Mouse (Mus musculus) heart, embryonic 14.5 days (tissue): ENCODE measurements around the gene Mgat4a. TPM values are rescaled to one million over a fixed set of nuclear protein-coding genes. Genes with fewer than 3 reads are reported as not detected.

Experiments used
- ATAC-seq: fragments of 200-750 bp; cut with Nextera tagmentation; 2 replicates; pipeline ENCODE4 v1.8.0; 2017; ENCODE audit warnings: low read depth, moderate TSS enrichment; ENCODE audit not compliant: insufficient number of reproducible peaks, insufficient read depth, low FRiP score
- H3K27ac ChIP-seq, 2 experiments: fragments of 200-500 bp in 1 of 2; fragments of 300-500 bp in 1 of 2; sonication (generic) in 1 of 2; replicated peaks in 1 of 2; 2 replicates each; pipeline ENCODE4 v1.5.1; 2012 to 2014; ENCODE audit warnings: low read depth in 2 of 2, low read length in 2 of 2, control low read depth in 1 of 2, mild to moderate bottlenecking in 1 of 2, mixed read lengths in 1 of 2; ENCODE audit not compliant: control insufficient read depth in 1 of 2, insufficient read depth in 1 of 2
- H3K27me3 ChIP-seq: fragments of 300-500 bp; sonication (generic); 2 replicates; pipeline ENCODE4 v1.6.1; 2014; ENCODE audit warnings: mild to moderate bottlenecking, low read length, control low read depth; ENCODE audit not compliant: control insufficient read depth, insufficient read depth
- H3K36me3 ChIP-seq: fragments of 300-500 bp; sonication (generic); 2 replicates; pipeline ENCODE4 v1.6.1; 2014; ENCODE audit warnings: mild to moderate bottlenecking, control low read depth, low read length, mixed read lengths; ENCODE audit not compliant: control insufficient read depth, insufficient read depth
- H3K4me1 ChIP-seq, 2 experiments: fragments of 200-500 bp in 1 of 2; fragments of 300-500 bp in 1 of 2; sonication (generic) in 1 of 2; 2 replicates each; pipeline ENCODE4 v1.6.1; 2012 to 2014; ENCODE audit warnings: low read length in 2 of 2, control low read depth in 1 of 2, mixed read lengths in 1 of 2; ENCODE audit not compliant: control insufficient read depth in 2 of 2, insufficient read depth in 2 of 2
- H3K4me2 ChIP-seq: fragments of 300-500 bp; sonication (generic); 2 replicates; pipeline ENCODE4 v1.6.1; 2014; ENCODE audit warnings: mild to moderate bottlenecking, low read length
- H3K4me3 ChIP-seq, 2 experiments: fragments of 200-500 bp in 1 of 2; fragments of 300-500 bp in 1 of 2; sonication (generic) in 1 of 2; 2 replicates each; pipeline ENCODE4 v1.5.1; 2012 to 2014; ENCODE audit warnings: low read length in 2 of 2, mild to moderate bottlenecking in 2 of 2, control low read depth in 1 of 2, low read depth in 1 of 2, moderate library complexity in 1 of 2; ENCODE audit not compliant: control insufficient read depth in 1 of 2, insufficient read depth in 1 of 2
- H3K9ac ChIP-seq: fragments of 300-500 bp; sonication (generic); 2 replicates; pipeline ENCODE4 v1.6.1; 2014; ENCODE audit warnings: mild to moderate bottlenecking, low read length
- H3K9me3 ChIP-seq: fragments of 300-500 bp; sonication (generic); 2 replicates; pipeline ENCODE4 v1.6.1; 2016; ENCODE audit warnings: low read length, control low read depth; ENCODE audit not compliant: control insufficient read depth
- WGBS: fragments of 180-500 bp; shearing (Covaris S2); extraction: QIAGEN DNeasy Blood & Tissue Kit; methylation state at CpG from one replicate; pipeline ENCODE4 v1.1.7; 2014; 5-methylcytosine and 5-hydroxymethylcytosine counted together
- polyA plus RNA-seq: library from polyadenylated mRNA; unstranded; fragments of >200 nt; fragmentation: Nextera tagmentation; extraction: Ambion mirVana; gene quantifications from 2 replicates; pipeline ENCODE4 v1.2.1, GENCODE M21; 2014

Gene Mgat4a
- polyA plus RNA-seq, 1 experiment from 2014 or later = 5.8 TPM

GRCm38 (mm10) chr1:37479759-37480158 lies 61.1 kb downstream of the Mgat4a start:
- H3K4me1 ChIP-seq = peaks cover 2 to 7% of the 10 kb centered on the region in 2 experiments; a peak in 2 of 4 replicates
- no peaks in the 10 kb centered on the region for H3K36me3 ChIP-seq
- no peaks in the 10 kb centered on the region for H3K27me3 ChIP-seq
- no peaks in the 10 kb centered on the region for H3K9me3 ChIP-seq
- H3K27ac ChIP-seq = no peak overlapping the region
- H3K4me2 ChIP-seq = no peak overlapping the region
- no peak overlapping the region for H3K9ac ChIP-seq
- ATAC-seq = no peak
- 70% methylated on average over 8 of the region's 8 CpGs for WGBS
- no peak overlapping the region for H3K4me3 ChIP-seq

GRCm38 (mm10) chr1:37479074-37479473 lies 61.7 kb downstream of the Mgat4a start:
- H3K9ac ChIP-seq = no peak overlapping the region
- H3K4me3 ChIP-seq = no peak overlapping the region
- H3K4me1 ChIP-seq = peaks cover 4 to 9% of the 10 kb centered on the region in 2 experiments; a peak in 3 of 4 replicates
- no peak for ATAC-seq
- no peaks in the 10 kb centered on the region for H3K9me3 ChIP-seq
- H3K36me3 ChIP-seq = no peaks in the 10 kb centered on the region
- no peak overlapping the region for H3K27ac ChIP-seq
- no peak overlapping the region for H3K4me2 ChIP-seq
- 74% methylated on average over 9 of the region's 9 CpGs for WGBS
- H3K27me3 ChIP-seq = no peaks in the 10 kb centered on the region

DNA sequence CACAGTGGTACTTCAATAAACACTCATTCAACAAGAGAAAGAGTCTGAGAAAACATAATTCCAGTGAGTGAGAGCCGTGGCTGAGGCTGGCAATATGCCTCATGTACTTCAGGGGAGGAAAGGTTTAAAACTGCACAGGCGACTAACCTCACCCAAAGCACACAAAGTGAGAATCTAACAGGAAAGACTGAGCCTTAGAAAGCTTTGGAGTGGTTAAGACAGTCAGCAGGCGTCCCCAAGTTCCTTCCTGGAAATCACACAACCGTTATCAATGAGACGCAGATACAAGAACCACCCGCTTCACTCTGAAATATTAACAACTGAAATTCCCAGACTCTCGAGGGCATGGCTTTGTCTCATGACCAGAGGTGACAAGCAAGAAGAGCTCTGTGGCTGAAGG lies 62.4 kb downstream of the Mgat4a start:
- Histone ChIP-seq H3K4me2 (peak overlapping the region; percentile 45), H3K4me1 (peaks cover 6 to 11% of the 10 kb centered on the region in 2 experiments), H3K36me3 (no peaks in the 10 kb centered on the region), H3K27me3 (no peaks in the 10 kb centered on the region), H3K27ac (peak overlapping the region; percentile 9 to 47; a peak in 3 of 4 replicates), H3K4me3 (no peak overlapping the region), H3K9me3 (no peaks in the 10 kb centered on the region), H3K9ac (no peak overlapping the region)
- ATAC-seq = no peak
- 23% methylated on average over 7 of the region's 7 CpGs for WGBS

GRCm38 (mm10) chr1:37477928-37478327 lies 62.9 kb downstream of the Mgat4a start:
- H3K9me3 ChIP-seq = no peaks in the 10 kb centered on the region
- peak overlapping the region; percentile 45 for H3K4me2 ChIP-seq
- H3K9ac ChIP-seq = peak overlapping the region; percentile 18; the same call in 1 of the 2 replicates
- no peak overlapping the region for H3K4me3 ChIP-seq
- H3K4me1 ChIP-seq = peaks cover 6 to 11% of the 10 kb centered on the region in 2 experiments
- H3K36me3 ChIP-seq = no peaks in the 10 kb centered on the region
- H3K27me3 ChIP-seq = no peaks in the 10 kb centered on the region
- WGBS = 49% methylated on average over 5 of the region's 5 CpGs
- no peak for ATAC-seq
- H3K27ac ChIP-seq = peak overlapping the region; percentile 9 to 47; a peak in 2 of 4 replicates

DNA sequence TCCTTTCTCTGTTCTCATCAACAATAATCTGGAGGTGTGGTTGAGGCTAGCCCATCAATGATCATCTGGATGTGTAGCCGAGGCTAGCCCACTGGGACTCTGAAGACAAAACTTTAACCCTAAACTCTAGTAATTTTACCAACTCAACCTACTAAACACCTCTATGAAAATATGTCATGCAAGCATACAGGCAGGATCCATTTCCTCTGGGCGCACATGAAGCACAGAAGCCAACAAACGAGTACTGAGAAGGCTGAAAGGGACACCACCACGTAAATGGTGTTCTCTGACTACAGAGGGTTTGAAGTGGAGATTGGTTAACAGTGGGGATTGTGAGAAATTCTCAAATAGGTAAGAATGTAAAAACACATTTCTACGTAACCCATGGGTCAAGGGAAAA lies 63.6 kb downstream of the Mgat4a start:
- Histone ChIP-seq H3K9me3 (no peaks in the 10 kb centered on the region), H3K27me3 (no peaks in the 10 kb centered on the region), H3K4me1 (peaks cover 6 to 11% of the 10 kb centered on the region in 2 experiments), H3K36me3 (no peaks in the 10 kb centered on the region), H3K4me2 (no peak overlapping the region), H3K27ac (no peak overlapping the region), H3K4me3 (no peak overlapping the region), H3K9ac (no peak overlapping the region)
- ATAC-seq = no peak
- WGBS = 90% methylated on average over 5 of the region's 5 CpGs

GRCm38 (mm10) chr1:37475312-37475711 lies 65.5 kb downstream of the Mgat4a start:
- Histone ChIP-seq H3K27ac (no peak overlapping the region), H3K4me3 (no peak overlapping the region), H3K27me3 (no peaks in the 10 kb centered on the region), H3K36me3 (no peaks in the 10 kb centered on the region), H3K4me2 (no peak overlapping the region), H3K9ac (no peak overlapping the region), H3K9me3 (no peaks in the 10 kb centered on the region), H3K4me1 (peaks cover 6 to 11% of the 10 kb centered on the region in 2 experiments)
- no peak for ATAC-seq
- 91% methylated on average over 3 of the region's 3 CpGs for WGBS

DNA sequence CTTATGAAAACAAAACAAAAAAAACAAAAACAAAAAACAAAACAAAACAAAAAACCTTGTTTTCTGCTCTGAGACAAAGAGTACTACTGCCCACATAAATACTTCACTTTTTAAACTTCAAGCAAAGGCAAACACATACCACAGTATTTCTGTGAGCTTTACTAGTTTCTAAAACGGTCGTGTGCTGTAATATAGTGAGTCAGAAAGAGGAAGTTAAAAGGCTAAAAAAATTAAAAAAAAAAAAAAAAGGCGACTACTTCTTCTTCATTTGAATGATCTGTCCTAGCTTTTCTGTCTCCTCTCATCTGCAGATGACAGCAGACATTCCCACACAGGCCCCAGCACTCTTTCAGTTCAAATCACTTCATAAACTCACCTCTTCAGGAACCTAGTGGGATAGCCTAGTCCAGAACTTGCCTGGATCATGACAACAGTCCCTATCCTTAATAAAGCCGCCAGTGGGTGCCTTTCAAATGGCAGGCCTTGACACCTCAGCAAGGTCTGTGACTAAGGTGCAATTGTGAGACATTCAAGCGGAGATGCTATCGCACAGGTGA lies 66.1 kb downstream of the Mgat4a start:
- no peak overlapping the region for H3K9ac ChIP-seq
- H3K9me3 ChIP-seq = no peaks in the 10 kb centered on the region
- WGBS = 88% methylated on average over 6 of the region's 6 CpGs
- peaks cover 6 to 11% of the 10 kb centered on the region in 2 experiments for H3K4me1 ChIP-seq
- no peak for ATAC-seq
- no peak overlapping the region for H3K4me2 ChIP-seq
- H3K27ac ChIP-seq = no peak overlapping the region
- no peaks in the 10 kb centered on the region for H3K27me3 ChIP-seq
- no peaks in the 10 kb centered on the region for H3K36me3 ChIP-seq
- no peak overlapping the region for H3K4me3 ChIP-seq

- no peaks in the 10 kb centered on the region for H3K27me3 ChIP-seq
These were observed 66.8 kb downstream of the Mgat4a start for GRCm38 (mm10) chr1:37474046-37474445.

More at GRCm38 (mm10) chr1:37474046-37474445, 66.8 kb downstream of the Mgat4a start:
- ATAC-seq = no peak
- Histone ChIP-seq H3K9ac (no peak overlapping the region), H3K27ac (peak overlapping the region in 1 of 2 experiments; percentile 47; a peak in 3 of 4 replicates), H3K4me2 (no peak overlapping the region), H3K36me3 (no peaks in the 10 kb centered on the region), H3K9me3 (no peaks in the 10 kb centered on the region), H3K4me3 (no peak overlapping the region), H3K4me1 (peaks cover 6 to 11% of the 10 kb centered on the region in 2 experiments)
- 48% methylated on average over 8 of the region's 8 CpGs for WGBS
